Mouse (Mus musculus): ENCODE measurements around the gene Nup210.
"Not testable (repeated sequence)": the region's sequence is repeated elsewhere in the genome, so short reads cannot be mapped to it uniquely, and the experiment has no call there.

Nup210 gene

GRCm38 (mm10) chr6:91108917-91109450 lies 7.6 kb downstream of the Nup210 start:
- in situ Hi-C loops (cut with MboI, MseI) = no loop called here

GRCm38 (mm10) chr6:91108301-91108916 lies 8.2 kb downstream of the Nup210 start:
- in situ Hi-C loops (cut with MboI, MseI) = no loop called here

- in situ Hi-C loops (cut with MboI, MseI) = no loop called here
Measured at GRCm38 (mm10) chr6:91105400-91106129, 11.1 kb downstream of the Nup210 start.

GRCm38 (mm10) chr6:91104765-91105399 lies 11.7 kb downstream of the Nup210 start:
- in situ Hi-C loops (cut with MboI, MseI) = no loop called here

- in situ Hi-C loops (cut with MboI, MseI) = not testable (repeated sequence)
Measured at GRCm38 (mm10) chr6:91103421-91103820, 13.2 kb downstream of the Nup210 start.

GRCm38 (mm10) chr6:91100621-91101020 lies 16.0 kb downstream of the Nup210 start:
- in situ Hi-C loops (cut with MboI, MseI) = no loop called here

- in situ Hi-C loops (cut with MboI, MseI) = no loop called here
Measured at GRCm38 (mm10) chr6:91097879-91098278, 18.8 kb downstream of the Nup210 start.

- in situ Hi-C loops (cut with MboI, MseI) = no loop called here
Measured at GRCm38 (mm10) chr6:91095072-91095601, 21.5 kb downstream of the Nup210 start.

- in situ Hi-C loops (cut with MboI, MseI) = loop anchor here in 1 of 2 experiments (5.0 kb wide), 1 partner anchor 45 kb away; no protein-coding TSS in a partner anchor
Measured at GRCm38 (mm10) chr6:91092216-91092899, 24.3 kb downstream of the Nup210 start.

- in situ Hi-C loops (cut with MboI, MseI) = no loop called here
Measured at GRCm38 (mm10) chr6:91085114-91085892, 31.3 kb downstream of the Nup210 start.

GRCm38 (mm10) chr6:91080033-91080432 lies 36.6 kb downstream of the Nup210 start:
- in situ Hi-C loops (cut with MboI, MseI) = no loop called here

- in situ Hi-C loops (cut with MboI, MseI) = no loop called here
Measured at GRCm38 (mm10) chr6:91076249-91076648, 40.4 kb downstream of the Nup210 start.

GRCm38 (mm10) chr6:91068511-91068910 lies 48.1 kb downstream of the Nup210 start:
- in situ Hi-C loops (cut with MboI, MseI) = no loop called here

GRCm38 (mm10) chr6:91067048-91067447 lies 49.6 kb downstream of the Nup210 start:
- in situ Hi-C loops (cut with MboI, MseI) = no loop called here

- in situ Hi-C loops (cut with MboI, MseI) = no loop called here
Measured at GRCm38 (mm10) chr6:91061296-91061695, 55.3 kb downstream of the Nup210 start.

GRCm38 (mm10) chr6:91059711-91060110 lies 56.9 kb downstream of the Nup210 start:
- in situ Hi-C loops (cut with MboI, MseI) = no loop called here

- in situ Hi-C loops (cut with MboI, MseI) = no loop called here
Measured at GRCm38 (mm10) chr6:91057989-91058388, 58.6 kb downstream of the Nup210 start.

GRCm38 (mm10) chr6:91056348-91056747 lies 60.3 kb downstream of the Nup210 start:
- in situ Hi-C loops (cut with MboI, MseI) = no loop called here

- in situ Hi-C loops (cut with MboI, MseI) = no loop called here
Measured at GRCm38 (mm10) chr6:91052572-91052971, 64.1 kb downstream of the Nup210 start.

GRCm38 (mm10) chr6:91048019-91048418 lies 68.6 kb downstream of the Nup210 start:
- in situ Hi-C loops (cut with MboI, MseI) = no loop called here

GRCm38 (mm10) chr6:91047434-91047833 lies 69.2 kb downstream of the Nup210 start:
- in situ Hi-C loops (cut with MboI, MseI) = no loop called here

Measured in T-helper 17 cell (primary cell).